Mouse (Mus musculus) hematopoietic stem cell, adult 5-6 weeks (primary cell): ENCODE measurements around the gene Sipa1l2. TPM values are rescaled to one million over a fixed set of nuclear protein-coding genes. Genes with fewer than 3 reads are reported as not detected.

Source experiments
- ATAC-seq, 2 experiments: fragments of 125-278 bp in 1 of 2; replicated peaks in 1 of 2; 2 replicates each; pipeline ENCODE4 v1.8.0; 2016 to 2017; ENCODE audit warnings: inconsistent platforms in 2 of 2, mild to moderate bottlenecking in 2 of 2, moderate number of reproducible peaks in 2 of 2, low read depth in 1 of 2, moderate TSS enrichment in 1 of 2; ENCODE audit not compliant: low FRiP score in 2 of 2, poor library complexity in 2 of 2, severe bottlenecking in 2 of 2, insufficient read depth in 1 of 2, low TSS enrichment in 1 of 2
- total RNA-seq: library from RNA; stranded (forward); fragments of 172-1452, 232-1000 nt; gene quantifications from 2 replicates; pipeline ENCODE4 v1.2.3, GENCODE M21; 2017

The Sipa1l2 gene
- 0.94 and 2.4 TPM in 2 replicates for total RNA-seq

- peak; percentile 75 to 81 for ATAC-seq
These were observed at the start of gene Sipa1l2 for GRCm38 (mm10) chr8:125569533-125570365. Gene Sipa1l2, minus strand, starts transcription at chr8:125569808.

GRCm38 (mm10) chr8:125618543-125619335, 49.1 kb upstream of the Sipa1l2 start:
- no peak for ATAC-seq

- no peak for ATAC-seq
These were observed 47.3 kb upstream of the Sipa1l2 start for GRCm38 (mm10) chr8:125616935-125617334.

GRCm38 (mm10) chr8:125616039-125616438, 46.4 kb upstream of the Sipa1l2 start:
- no peak for ATAC-seq

GRCm38 (mm10) chr8:125613552-125613951, 43.9 kb upstream of the Sipa1l2 start:
- ATAC-seq = no peak

GRCm38 (mm10) chr8:125611799-125612560, 42.4 kb upstream of the Sipa1l2 start:
- ATAC-seq = no peak

- no peak for ATAC-seq
These were observed 41.6 kb upstream of the Sipa1l2 start for GRCm38 (mm10) chr8:125611024-125611798.

GRCm38 (mm10) chr8:125609737-125610136, 40.1 kb upstream of the Sipa1l2 start:
- ATAC-seq = no peak

- no peak for ATAC-seq
These were observed 38.2 kb upstream of the Sipa1l2 start for GRCm38 (mm10) chr8:125607714-125608223.

GRCm38 (mm10) chr8:125606937-125607336, 37.3 kb upstream of the Sipa1l2 start:
- no peak for ATAC-seq

- no peak for ATAC-seq
These were observed 35.4 kb upstream of the Sipa1l2 start for GRCm38 (mm10) chr8:125604817-125605512.

- ATAC-seq = no peak
These were observed 34.7 kb upstream of the Sipa1l2 start for GRCm38 (mm10) chr8:125604213-125604816.

GRCm38 (mm10) chr8:125603312-125603840, 33.8 kb upstream of the Sipa1l2 start:
- ATAC-seq = no peak

GRCm38 (mm10) chr8:125600033-125600686, 30.6 kb upstream of the Sipa1l2 start:
- peak; percentile 76 to 89 for ATAC-seq
